Mouse (Mus musculus) fat pad, adult 2 months (tissue): ENCODE data around the gene Nsun3.

Experiments used
- DNase-seq: peaks from one replicate; pipeline ENCODE4 v3.0.0-alpha.2; 2011; ENCODE audit warnings: low read depth, low spot score; ENCODE audit errors: extremely low read depth

The Nsun3 gene

DNA sequence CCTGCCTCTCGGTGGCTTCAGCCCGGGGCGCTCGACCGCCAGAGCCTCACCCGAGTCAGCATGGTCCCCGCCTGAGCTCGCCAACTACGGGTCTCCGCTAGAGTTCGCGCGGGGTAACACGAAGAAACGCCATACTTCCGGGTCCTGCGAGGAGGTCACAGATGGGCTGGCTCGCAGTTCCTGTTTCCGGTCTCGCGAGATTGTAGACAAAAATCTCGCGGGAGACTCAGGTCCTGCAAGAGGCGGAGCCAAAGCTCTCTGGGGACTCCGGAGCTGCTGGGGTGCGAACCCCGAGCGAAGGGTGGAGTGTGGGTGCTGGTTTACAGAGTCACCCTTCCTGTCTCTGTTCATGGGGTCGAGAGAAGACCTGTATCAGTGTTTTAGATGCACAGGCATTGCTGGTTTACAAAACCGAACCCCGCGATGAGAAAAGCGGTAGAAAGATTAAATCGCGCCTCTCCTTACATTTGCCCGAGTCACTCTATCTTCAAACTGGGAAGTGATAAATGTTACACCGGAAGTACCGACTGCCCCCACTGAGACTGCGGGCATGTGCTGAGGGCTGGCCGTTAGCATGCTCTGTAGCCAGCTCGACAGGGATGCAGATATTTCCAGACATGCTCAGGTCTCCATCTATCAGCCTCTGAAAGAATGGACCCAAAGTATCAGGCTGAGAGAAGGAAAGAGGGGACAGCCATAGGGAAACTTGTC lies at the start of gene Nsun3:
Nsun3 (minus strand) TSS at position 198 of the 711 bp plus-strand sequence.
- DNase-seq: peak; percentile 63

DNA sequence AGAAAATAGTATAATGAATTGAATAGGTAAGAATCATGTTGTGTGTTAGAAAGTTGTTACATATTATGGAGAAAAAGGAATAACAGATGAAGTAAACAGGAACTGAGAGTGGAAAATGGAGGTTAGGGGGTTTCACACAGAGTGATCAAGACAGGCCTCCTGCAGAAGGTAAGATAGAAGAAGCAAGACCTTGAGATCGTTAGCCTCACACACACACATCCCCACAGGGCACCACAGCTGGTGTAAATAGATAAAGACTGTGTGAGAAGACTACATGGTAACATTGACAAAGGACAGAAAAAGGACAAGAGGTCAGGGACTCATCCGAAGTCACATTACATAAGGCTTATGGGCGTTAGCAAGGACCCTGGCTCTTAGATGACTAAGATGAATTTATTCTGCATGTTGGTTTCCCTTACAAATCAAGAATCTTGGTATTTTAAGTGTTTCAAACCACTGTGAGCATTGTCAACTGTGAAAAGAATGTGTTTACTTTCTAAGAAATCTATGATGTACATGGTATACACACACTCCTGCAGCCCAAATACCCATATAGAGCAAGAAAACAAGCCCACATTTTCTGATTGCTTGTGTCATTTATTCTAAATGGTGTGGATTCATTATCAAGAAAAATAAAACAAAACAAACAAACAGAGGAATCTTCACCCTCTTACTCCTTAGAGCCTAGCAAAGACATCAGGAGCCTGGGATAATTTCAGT lies 47.6 kb upstream of the Nsun3 start:
- no peak for DNase-seq

DNA sequence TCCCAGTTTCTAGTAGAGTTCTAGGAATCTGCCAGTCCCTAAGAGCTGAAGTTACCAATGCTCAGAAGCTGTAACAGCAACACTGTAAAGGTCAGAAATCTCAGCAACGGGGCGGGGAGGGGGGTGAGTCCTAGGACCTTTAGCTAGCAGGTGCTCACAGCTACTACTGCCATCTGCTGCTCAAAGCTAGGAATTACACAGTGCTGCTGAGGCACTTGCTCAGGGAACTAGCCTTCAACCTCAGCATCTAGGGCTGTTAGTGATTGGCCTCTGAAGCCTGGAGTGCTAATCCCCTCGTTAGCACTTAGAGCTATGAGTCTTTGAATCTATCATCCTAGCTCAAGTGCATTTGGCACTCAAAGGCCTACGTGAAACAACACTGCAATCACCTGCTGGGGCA lies 45.9 kb upstream of the Nsun3 start:
- DNase-seq: no peak

DNA sequence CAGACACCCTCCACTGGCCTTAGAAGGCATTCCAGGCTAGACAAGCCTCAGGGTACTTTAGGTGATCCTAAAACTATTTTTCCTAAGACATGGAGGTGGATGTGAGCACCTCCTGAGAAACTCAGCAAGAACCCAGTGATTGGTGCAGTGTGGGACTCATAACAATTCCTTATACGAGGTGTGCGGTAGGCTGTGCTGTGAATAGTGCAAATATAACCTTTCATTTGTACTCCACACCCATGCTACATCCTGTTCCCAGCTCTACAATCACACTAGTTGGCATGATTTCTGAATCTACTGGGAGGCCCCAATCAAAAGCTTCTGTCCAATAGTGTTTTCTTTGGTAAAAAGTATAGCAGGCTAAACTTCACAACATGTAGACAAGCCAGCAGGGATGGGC lies 45.4 kb upstream of the Nsun3 start:
- DNase-seq: no peak

DNA sequence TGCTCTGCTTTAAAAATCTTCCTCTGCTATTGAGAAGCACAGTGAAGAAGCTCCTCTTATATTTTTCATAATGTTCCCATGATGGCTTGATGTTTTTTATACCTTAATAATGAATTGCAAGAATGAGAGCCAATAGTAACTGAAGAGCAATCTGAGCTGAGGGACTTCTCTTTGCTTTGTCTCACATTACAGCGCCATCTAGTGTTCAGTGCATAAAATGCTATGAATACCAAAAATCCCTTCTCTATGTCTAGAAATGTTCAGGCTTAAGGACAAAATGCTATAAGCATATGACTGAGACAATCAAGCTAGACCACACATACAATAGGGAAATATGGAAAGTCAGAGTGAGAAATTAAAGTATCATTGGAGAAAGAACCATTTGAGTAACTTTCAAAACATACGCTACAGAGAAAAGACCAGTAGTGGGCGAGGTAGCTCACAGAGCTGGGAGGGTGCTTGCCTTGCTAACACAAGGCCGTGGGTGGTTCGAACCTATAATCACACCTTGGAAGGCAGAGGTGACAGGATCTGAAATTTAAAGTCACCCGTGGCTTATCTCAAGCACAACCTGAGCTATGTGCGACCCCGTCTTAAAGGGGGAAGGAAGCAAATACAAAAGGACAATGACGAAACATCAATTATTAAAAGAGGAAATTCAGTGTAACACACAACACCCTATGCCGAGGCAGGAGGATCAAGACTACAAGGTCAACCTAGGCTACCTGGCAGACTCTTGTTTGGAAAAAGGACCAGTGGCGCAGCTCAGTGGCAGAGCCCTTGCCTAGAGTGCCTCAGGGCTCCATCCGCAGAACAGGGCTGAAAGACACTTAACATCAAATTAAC lies 39.8 kb upstream of the Nsun3 start:
- no peak for DNase-seq

DNA sequence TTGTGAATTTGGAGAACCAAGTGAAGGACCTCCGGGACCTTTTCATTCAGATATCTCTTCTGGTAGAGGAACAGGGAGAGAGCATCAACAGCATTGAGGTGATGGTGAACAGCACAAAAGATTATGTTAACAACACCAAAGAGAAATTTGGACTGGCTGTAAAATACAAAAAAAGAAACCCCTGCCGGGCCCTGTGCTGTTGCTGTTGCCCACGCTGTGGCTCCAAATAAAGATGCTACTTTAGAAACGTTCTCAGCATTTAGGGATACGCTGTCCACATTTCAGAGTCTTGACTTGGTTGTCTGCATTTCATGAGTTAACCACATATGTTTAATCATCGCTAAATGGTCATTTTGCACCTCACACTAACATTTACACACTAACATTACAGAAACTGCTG lies 35.9 kb upstream of the Nsun3 start:
- no peak for DNase-seq

DNA sequence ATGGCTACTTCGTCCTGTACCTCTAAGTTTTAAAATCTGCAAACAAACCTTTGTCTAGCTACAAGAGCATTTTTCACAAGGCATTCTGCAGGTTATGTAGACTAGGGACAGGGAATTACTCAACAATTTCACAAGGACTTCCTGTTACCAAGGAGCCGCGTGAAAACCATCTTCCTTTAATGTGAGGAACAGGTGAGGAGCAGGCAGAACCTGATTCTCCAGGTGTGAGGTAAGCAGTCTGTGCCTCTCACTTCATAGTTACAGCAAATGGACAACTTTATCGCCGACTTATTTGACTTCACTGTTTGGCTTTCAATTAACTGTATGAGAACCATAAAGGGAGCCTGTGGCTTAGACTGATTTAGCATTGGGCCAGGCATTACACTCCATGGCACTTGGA lies 27.9 kb upstream of the Nsun3 start, which contains the start of gene Stx19:
Stx19 (plus strand) TSS at position 186 of the 400 bp plus-strand sequence.
- DNase-seq: peak; percentile 75

DNA sequence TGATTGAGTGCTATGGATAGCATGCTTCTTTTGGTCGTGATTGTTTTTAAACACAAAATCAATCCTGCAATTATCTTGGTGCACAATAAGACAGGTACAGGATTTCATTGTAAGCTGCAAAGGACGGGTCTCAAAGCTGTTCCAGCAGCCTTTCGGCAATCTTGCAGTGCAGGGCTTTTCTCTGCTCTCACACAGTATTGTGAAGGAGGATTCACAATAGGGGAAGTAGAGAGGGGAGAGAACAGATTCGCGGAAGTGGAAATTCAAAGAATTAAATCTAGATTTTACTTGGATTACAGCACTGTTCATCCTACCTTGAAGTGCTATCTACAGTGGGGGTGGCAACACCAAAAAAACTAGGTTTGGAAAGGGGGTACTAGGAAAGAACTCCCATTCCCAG lies 27.2 kb upstream of the Nsun3 start:
- no peak for DNase-seq

DNA sequence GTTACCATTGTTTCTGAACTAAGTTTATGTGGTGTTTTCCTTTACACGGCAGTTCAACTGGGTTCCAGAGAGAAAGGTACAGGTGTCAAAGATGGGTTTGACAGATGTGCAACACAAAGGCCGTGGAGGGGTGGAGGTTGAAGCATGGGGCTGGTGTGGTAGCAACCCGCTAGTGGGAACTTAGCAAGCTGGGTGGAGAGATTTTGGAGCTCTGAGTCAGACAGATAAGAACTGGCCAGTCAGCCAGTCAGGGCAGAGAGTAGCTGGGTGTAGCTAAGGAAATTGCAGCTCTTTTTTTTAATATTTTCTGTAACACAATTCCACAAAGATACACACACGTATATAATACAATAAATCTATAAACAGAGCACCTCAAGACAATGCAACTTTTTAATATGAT lies 24.2 kb upstream of the Nsun3 start:
- no peak for DNase-seq

DNA sequence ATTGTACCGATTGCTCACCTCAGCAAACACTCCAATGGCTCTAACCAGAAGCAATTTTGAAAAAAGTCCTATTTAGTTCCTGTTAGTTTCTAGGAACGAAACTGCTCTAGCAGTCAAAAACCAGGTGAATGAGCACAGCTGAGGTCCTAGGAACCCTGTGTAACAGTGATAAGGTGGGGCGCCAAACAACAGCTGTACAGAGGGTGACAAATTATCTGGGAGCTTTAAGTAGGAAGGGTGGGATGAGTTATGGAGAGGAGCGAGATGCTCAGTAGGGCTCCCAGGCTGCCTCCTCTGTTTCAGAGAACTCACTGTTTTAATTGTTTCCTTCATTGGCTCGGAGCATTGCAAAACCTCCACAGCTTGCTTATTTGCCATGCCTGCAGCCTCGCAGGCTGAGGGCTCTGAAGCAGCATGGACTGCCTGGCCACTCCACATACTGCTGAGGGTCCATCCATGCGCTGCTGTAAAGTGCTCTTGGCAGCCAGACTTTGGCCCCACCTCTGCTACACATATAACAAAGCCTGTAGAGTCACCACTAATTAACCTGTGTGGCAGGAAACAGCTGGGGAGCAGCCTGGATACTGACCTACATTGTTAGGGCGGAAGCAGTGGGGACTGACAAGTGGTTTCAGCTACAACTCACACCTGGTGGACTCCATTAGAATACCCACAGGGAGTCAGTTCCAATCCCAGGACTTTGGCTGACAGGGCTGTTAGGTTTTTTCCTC lies 20.8 kb upstream of the Nsun3 start:
- DNase-seq: no peak

DNA sequence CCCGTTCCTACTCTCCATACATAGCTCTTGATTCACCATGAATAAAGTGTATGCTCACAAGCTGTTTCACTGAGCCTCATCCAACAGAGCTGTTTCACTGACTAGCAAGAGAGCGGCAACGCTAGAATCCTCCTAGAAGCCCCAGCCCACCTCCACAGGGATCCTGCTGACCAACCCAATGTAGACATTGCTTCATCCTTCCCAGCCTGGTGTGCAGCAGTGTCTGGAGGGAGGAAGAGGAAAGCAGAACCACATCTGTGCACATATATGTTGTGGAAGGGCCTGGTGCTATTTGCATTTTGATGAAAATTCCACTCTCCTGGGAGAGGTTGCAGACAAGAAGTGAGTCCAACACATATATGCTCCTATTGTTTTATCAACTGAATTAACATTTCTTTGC lies 18.0 kb upstream of the Nsun3 start:
- no peak for DNase-seq

DNA sequence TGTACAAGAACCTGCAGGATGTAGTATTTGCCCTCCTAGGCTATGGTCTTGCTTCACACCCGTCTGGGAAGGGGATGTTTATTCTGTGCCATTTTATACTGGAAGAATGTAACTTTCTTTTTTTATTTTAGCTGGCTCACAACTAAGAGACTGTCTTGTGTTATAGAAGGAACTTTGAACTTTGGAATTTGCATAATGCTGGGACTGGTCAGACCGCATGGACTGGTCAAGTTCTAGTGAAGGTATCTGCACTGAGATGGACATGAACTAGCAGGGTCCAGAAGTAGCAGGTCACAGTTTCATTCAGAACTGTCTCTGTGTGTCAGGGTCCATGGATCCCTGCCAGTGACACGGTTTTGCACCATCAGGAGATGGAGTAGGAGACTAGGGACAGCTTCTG lies 13.2 kb upstream of the Nsun3 start:
- no peak for DNase-seq

DNA sequence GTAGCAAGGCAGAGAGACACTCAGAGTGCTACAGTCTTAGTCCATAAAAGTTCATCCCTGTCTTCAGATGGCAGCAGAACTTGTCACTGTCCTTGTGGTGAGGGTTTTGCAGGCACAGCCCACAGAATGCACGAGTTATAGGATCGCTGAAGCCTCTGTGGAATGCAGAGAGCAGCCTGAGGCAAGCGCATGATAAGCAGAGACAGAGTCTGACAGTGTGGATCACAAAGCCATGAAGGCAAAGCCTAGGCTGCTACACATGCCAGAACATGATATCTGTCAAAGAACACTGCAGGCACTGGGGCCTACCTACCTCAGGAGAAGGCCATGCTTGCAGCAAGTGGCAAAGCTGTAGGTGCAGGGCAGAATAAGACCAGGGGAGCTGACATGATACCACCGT lies 12.8 kb upstream of the Nsun3 start:
- DNase-seq: no peak

DNA sequence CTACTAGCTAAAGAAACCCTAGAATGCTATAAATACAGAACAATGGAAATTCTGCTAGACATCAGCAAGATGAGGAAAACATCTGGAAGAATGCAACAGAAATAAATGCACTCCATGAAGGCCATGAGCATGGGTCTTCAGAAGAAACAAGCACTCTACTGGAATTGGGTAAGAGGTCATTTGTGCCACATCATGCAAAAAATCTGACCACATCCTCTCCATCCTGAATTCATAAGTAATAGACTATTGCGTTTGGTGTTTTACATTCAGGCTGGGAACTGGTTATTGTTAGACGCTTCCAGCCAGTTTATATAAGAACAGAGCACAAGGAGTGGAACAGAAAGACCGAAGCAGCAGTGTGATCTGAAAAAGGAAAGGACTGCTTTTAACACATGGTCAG lies 12.2 kb upstream of the Nsun3 start:
- no peak for DNase-seq

DNA sequence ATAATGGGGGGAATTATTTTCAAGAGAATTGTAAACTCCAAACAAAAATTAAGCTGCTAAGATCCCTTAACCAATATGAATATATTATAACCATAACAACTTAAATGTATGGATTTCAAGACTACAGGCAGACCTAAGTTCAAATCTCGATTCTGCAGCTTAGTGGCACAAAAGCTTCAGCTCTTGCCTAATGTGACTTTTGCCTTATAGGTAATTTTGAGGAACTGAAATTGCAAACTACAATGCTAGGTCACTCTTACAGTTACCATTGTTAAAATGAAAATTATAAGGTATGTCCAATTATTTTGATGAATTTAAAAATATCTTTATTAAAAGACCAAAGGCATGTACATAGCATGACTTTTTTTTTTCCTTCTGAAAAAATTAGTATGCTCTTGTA lies 10.0 kb upstream of the Nsun3 start:
- no peak for DNase-seq

DNA sequence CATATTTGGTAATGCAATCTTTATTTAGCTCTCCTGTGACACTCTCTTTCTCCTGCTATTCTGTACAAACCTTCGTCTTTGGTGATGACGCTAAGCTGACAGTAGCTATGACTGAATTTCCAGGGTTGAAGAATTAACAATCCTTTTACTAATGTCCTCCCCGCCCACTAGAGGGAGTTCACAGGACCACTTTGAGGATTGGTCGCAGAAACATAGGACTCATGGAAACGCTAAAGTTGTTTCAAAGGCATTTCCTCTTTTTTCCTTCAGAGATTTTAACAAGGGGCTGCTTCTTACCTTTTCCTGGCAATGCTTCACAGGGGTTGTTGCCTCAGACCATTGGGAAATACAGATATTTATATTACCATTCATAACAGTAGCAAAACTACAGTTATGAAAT lies 4.4 kb downstream of the Nsun3 start:
- no peak for DNase-seq

DNA sequence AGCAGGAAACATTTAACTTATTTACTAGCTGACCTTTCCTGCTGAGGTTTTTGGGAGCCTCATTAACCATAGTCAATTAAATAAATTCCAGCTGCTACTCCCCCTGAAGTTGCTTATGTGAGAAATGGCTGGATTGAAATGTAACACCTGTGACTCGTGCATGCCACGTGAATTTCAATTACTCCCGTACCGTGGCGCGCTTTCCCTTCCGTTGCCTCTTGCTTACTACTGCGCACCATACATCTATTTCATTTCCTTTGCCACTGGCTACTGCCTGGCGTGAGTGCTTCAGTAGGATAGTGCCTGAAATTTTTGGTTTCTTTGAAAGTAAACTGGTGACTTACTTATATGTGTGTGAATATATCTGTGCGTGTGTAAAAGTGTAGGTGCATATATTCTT lies 8.3 kb downstream of the Nsun3 start:
- no peak for DNase-seq

DNA sequence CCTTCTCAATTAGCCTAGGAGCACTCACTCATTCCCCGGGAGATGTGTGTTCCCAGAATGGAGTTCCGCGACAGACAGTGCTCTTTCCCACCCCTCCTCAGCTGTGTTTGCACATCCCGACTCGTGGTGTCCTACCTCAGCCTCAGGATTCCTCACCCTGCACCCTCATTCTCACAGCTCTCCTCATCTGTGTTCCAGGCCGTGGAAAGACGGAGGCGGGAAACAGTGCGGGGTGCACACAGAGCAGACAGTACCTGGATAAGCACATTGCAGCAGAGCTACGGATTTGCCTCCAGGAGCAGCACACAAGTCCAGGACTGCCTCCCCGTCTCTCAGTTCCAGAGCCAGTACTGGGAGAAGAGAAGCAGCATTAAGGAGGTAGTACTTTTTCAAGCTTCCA lies 10.6 kb downstream of the Nsun3 start:
- no peak for DNase-seq

DNA sequence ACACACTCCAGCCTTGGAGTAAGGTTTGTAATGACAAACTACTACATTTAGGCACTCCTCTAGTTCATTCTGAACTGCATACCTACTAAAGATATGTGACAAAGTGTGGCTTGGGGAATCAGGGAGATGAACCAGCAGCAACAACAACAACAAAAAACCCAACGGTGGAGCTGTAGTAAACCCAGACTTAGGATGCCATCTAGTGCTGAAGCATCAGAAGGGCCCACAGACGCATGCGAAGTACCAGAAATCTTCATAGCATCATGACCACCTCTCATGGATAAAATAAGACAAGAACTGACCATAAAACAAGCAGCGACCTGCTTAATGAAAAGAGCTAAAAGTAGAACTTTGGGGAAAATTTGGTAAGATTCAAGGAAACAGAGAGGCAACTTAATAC lies 13.2 kb downstream of the Nsun3 start:
- no peak for DNase-seq

DNA sequence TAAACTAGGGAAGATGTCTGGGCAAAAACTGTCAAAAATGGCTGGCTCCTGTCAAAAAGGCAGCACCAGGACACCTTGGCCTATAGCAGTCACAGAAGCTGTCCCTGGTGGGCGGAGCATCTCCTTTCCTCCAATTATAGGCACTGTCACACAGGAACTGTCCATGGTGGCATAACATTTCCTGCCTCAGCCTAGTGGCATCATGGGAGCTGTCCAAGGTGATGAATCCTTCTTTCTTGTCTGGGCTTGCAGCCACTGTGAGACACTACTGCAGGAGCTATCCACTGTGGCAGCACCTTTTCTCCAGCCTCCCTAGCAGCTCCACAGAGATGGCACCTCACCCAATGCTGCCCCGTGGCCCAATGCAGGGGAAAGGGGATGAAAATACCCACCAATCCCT lies 28.3 kb downstream of the Nsun3 start:
- DNase-seq: no peak

DNA sequence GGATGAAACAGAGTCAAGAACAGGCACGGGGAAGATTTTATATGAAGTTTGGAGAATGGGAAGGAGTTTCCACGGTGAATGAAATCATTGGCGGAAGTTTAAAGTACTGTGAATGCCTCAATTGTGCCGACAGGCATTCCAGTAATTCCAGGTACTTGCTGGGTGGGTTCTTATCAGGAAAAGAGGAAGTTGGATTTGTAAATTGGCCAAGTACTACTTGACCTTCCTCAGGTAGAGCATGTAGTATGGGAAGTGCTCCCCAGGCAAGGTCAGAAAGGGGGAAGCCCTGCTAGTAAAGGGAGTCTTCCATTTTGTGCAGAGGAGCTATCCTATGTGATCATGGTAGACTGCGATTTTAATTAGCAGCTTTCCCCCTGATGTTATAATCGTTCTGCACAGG lies 31.3 kb downstream of the Nsun3 start:
- no peak for DNase-seq
